Mouse (Mus musculus): Measurements from ENCODE around the gene Rpsa.
A peak's percentile ranks its signal among the peaks of the same experiment; 100 is the strongest.

The Rpsa gene

GRCm38 (mm10) chr9:120171295-120171694 lies 43.8 kb downstream of the Rpsa start:
- peak; percentile 11 for DNase-seq (ENCODE audit: low spot score)

- DNase-seq (ENCODE audit: low spot score) = no peak
Measured at GRCm38 (mm10) chr9:120174436-120175137, 47.1 kb downstream of the Rpsa start.

- DNase-seq (ENCODE audit: low spot score) = no peak
Measured at GRCm38 (mm10) chr9:120178813-120179212, 51.3 kb downstream of the Rpsa start.

Data from yolk sac, embryonic 10.5 days (tissue).